Mouse (Mus musculus) midbrain, embryonic 15.5 days (tissue): ENCODE measurements around the gene Prdx5. TPM values are rescaled to one million over a fixed set of nuclear protein-coding genes. Genes with fewer than 3 reads are reported as not detected.
A peak's percentile ranks its signal among the peaks of the same experiment; 100 is the strongest.

Experiments used
- ATAC-seq: fragments of 200-750 bp; cut with Nextera tagmentation; replicated peaks from 2 replicates; pipeline ENCODE4 v1.8.0; 2017; ENCODE audit warnings: moderate TSS enrichment
- H3K27ac ChIP-seq: fragments of 300-500 bp; sonication (generic); 2 replicates; pipeline ENCODE4 v1.5.1; 2015; ENCODE audit warnings: mild to moderate bottlenecking, inconsistent platforms
- H3K27me3 ChIP-seq: fragments of 300-500 bp; sonication (generic); replicated peaks from 2 replicates; pipeline ENCODE4 v1.6.1; 2015; ENCODE audit warnings: inconsistent platforms
- H3K36me3 ChIP-seq: fragments of 300-500 bp; sonication (generic); replicated peaks from 2 replicates; pipeline ENCODE4 v1.6.1; 2015; ENCODE audit warnings: inconsistent platforms
- H3K4me1 ChIP-seq: fragments of 300-500 bp; sonication (generic); 2 replicates; pipeline ENCODE4 v1.6.1; 2015; ENCODE audit warnings: inconsistent platforms
- H3K4me2 ChIP-seq: fragments of 300-500 bp; sonication (generic); 2 replicates; pipeline ENCODE4 v1.6.1; 2015; ENCODE audit warnings: inconsistent platforms, mild to moderate bottlenecking, moderate library complexity
- H3K4me3 ChIP-seq: fragments of 300-500 bp; sonication (generic); 2 replicates; pipeline ENCODE4 v1.5.1; 2015; ENCODE audit warnings: mild to moderate bottlenecking, inconsistent platforms
- H3K9ac ChIP-seq: fragments of 300-500 bp; sonication (generic); 2 replicates; pipeline ENCODE4 v1.6.1; 2015; ENCODE audit warnings: mild to moderate bottlenecking, inconsistent platforms
- H3K9me3 ChIP-seq: fragments of 300-500 bp; sonication (generic); 2 replicates; pipeline ENCODE4 v1.6.1; 2016; ENCODE audit warnings: inconsistent platforms
- WGBS: fragments of 180-500 bp; shearing (Covaris S2); methylation state at CpG from one replicate; pipeline ENCODE4 v1.1.7; 2015; ENCODE audit warnings: mixed read lengths; 5-methylcytosine and 5-hydroxymethylcytosine counted together
- polyA plus RNA-seq: library from polyadenylated mRNA; unstranded; fragments of >200 nt; fragmentation: Nextera tagmentation; extraction: Ambion mirVana; gene quantifications from 2 replicates; pipeline ENCODE4 v1.2.1, GENCODE M21; 2015

Gene Prdx5
- polyA plus RNA-seq, 1 experiment from 2014 or later, result 325 TPM

DNA sequence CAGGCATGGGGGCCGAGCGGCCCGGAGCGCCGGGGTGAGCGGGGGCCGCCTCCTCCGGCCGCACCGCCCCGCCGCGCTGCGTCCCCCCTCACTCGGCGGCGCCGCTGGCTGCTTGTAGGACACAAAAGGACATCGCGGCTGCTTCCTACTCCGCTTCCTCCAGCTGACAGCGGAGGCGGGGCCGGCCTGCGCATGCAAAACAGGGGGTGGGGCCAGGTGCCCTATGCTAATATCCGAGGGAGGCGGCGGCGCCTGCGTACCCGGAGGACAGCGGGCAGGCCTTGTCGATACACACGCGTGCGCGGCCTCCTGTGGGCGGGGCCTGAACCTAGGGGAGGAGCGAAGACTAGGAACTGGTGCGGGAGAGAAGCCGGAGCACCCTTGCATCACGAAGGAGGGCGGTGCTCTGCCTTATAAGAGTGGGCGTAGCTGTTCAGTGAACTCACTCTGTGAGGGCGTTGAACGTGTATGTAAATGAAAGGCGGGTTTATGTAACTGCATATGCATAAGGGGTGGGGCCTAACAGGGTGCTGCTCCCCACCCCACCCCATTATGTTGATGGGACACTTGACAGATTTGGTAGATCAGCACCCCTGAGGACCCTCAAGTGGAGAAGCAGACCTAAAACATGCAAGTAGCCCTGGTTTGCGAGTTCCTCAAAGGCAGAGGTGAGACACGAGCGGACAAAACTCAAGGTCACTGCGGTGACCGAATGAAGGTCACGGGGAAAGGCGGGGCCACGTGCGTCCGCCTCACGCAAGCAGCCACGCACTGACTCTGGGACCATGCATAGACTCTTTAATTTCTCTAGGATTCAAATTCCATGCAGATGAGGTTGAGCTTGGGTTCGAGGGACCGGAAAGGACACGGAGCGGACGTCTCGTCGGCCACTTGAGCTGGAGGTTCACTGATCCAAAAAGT lies 12.0 kb upstream of the Prdx5 start, which contains the start of gene Esrra:
Esrra (minus strand) TSS at position 167 of the 921 bp plus-strand sequence.
- Histone ChIP-seq H3K36me3 (no peaks in the 10 kb centered on the region), H3K27ac (peak within 1 kb of the TSS; percentile 83), H3K9ac (peak within 1 kb of the TSS; percentile 94), H3K4me2 (peak within 1 kb of the TSS; percentile 96), H3K4me1 (peaks cover 35% of the 10 kb centered on the region), H3K27me3 (peaks cover 42% of the 10 kb centered on the region), H3K9me3 (no peaks in the 10 kb centered on the region), H3K4me3 (peak within 1 kb of the TSS; percentile 83)
- under 1% methylated on average over 66 of the region's 66 CpGs for WGBS
- peak; percentile 95 for ATAC-seq

DNA sequence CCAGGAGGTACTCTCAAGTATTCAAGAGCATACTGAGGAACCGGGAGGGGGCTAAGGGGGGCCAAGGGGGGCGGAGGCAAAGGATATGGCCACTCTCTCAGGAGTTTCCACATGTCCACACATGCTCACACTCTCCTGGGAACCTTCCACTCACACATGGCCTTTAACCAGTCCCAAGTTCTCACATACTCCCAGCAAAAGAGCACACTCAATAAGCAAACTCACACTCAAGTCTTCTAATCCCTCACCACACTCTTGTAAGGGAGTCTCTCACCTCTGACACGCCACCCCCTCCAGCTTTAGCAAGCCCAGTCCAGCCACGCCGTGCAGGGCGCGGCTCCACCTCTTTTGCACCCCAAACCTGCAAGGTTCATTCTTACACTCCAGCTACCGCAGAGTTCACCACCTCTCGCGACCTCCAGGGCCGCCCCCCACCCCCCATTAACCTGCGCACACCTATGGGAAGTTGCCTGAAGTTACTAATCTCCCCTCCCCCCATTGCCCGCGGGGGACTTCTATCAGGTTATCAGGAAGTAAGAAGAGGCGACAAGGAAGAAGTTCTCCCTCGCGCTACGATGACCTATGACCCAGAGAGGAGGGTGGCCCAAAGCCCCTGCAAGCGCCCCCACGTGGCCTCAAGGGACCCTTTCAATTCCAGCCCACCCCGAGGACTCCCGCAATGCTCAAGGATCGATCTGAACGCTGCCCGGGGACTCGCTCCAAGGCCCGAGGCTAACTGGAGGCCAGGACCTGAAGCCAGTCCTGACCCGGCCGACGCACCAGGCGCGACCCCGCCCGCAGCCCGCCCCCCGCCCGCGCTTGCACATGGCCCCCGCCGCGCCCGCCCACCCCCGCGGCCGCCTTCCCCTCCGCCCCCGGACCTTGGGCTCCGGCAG lies 11.1 kb upstream of the Prdx5 start:
- H3K27me3 ChIP-seq, result peaks cover 33% of the 10 kb centered on the region
- H3K9ac ChIP-seq, result peak overlapping the region; percentile 94

GRCm38 (mm10) chr19:6919876-6920740 lies 10.2 kb upstream of the Prdx5 start:
- ATAC-seq, result no peak
- Histone ChIP-seq H3K27ac (no peak overlapping the region), H3K36me3 (no peaks in the 10 kb centered on the region), H3K4me3 (peak overlapping the region; percentile 83), H3K4me1 (peaks cover 32% of the 10 kb centered on the region), H3K4me2 (peak overlapping the region; percentile 96), H3K9me3 (no peaks in the 10 kb centered on the region), H3K9ac (no peak overlapping the region; the same call in 1 of the 2 replicates), H3K27me3 (peaks cover 24% of the 10 kb centered on the region)
- 42% methylated on average over 8 of the region's 8 CpGs for WGBS

More for the DNA sequence above, 11.1 kb upstream of the Prdx5 start:
- ATAC-seq, result peak; percentile 31
- H3K27ac ChIP-seq, result peak overlapping the region; percentile 83
- no peaks in the 10 kb centered on the region for H3K36me3 ChIP-seq
- H3K4me1 ChIP-seq, result peaks cover 32% of the 10 kb centered on the region
- H3K4me2 ChIP-seq, result peak overlapping the region; percentile 96
- H3K9me3 ChIP-seq, result no peaks in the 10 kb centered on the region
- H3K4me3 ChIP-seq, result peak overlapping the region; percentile 83
- 1% methylated on average over 48 of the region's 48 CpGs for WGBS

DNA sequence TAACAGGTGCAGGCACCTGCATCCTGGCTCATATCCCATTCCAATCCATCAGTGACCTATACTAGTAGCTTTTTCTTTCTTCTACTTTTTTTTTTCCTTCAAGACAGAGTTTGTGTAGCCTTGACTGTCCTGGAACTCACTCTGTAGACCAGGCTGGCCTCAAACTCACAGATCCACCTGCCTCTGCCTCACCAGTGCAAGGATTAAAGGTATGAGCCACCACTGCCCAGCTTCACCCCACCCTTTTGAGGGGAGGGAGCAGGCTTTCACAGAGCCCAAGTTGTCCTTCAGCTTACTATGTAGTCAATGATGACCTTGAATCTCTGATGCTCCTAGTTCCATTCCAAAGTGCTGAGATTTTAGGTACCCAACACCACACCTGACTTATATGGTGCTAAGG lies 9.5 kb upstream of the Prdx5 start:
- H3K4me2 ChIP-seq, result peak overlapping the region; percentile 96; the same call in 1 of the 2 replicates
- H3K27ac ChIP-seq, result no peak overlapping the region
- ATAC-seq, result no peak
- H3K9ac ChIP-seq, result no peak overlapping the region
- no peak overlapping the region for H3K4me3 ChIP-seq
- no peaks in the 10 kb centered on the region for H3K36me3 ChIP-seq
- H3K27me3 ChIP-seq, result peaks cover 17% of the 10 kb centered on the region
- peaks cover 27% of the 10 kb centered on the region for H3K4me1 ChIP-seq
- H3K9me3 ChIP-seq, result no peaks in the 10 kb centered on the region

GRCm38 (mm10) chr19:6918321-6918720 lies 8.4 kb upstream of the Prdx5 start:
- no peak overlapping the region for H3K4me3 ChIP-seq
- WGBS, result 92% methylated on average over 4 of the region's 4 CpGs
- ATAC-seq, result no peak

GRCm38 (mm10) chr19:6916496-6916895 lies 6.6 kb upstream of the Prdx5 start:
- Histone ChIP-seq H3K9ac (no peak overlapping the region), H3K27me3 (no peaks in the 10 kb centered on the region), H3K27ac (no peak overlapping the region), H3K36me3 (peaks cover 14% of the 10 kb centered on the region), H3K4me3 (no peak overlapping the region), H3K9me3 (no peaks in the 10 kb centered on the region), H3K4me2 (no peak overlapping the region), H3K4me1 (peaks cover 25% of the 10 kb centered on the region)
- WGBS, result 85% methylated on average over 4 of the region's 4 CpGs
- no peak for ATAC-seq

More at GRCm38 (mm10) chr19:6918321-6918720, 8.4 kb upstream of the Prdx5 start:
- H3K9ac ChIP-seq, result no peak overlapping the region
- H3K36me3 ChIP-seq, result no peaks in the 10 kb centered on the region
- no peak overlapping the region for H3K27ac ChIP-seq
- H3K9me3 ChIP-seq, result no peaks in the 10 kb centered on the region
- peaks cover 8% of the 10 kb centered on the region for H3K27me3 ChIP-seq
- no peak overlapping the region for H3K4me2 ChIP-seq
- peaks cover 27% of the 10 kb centered on the region for H3K4me1 ChIP-seq

DNA sequence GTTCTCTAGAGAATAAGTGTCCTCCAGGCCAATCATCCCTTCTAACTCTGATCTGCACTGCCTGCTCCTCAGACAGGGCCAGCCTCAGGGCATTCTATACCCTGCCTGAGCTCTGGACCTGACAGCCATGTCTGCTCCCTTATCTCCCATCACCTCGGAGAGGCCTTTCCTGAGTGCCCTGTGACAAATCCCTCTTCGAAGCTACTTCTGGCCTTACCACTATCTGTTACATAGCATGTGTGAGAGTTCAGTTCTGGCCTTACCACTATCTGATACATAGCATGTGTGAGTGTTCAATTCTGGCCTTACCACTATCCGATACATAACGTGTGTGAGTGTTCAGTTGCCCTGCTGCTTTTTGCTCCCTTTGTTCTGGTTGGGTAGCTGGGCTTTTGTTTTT lies 5.4 kb upstream of the Prdx5 start:
- H3K9me3 ChIP-seq, result no peaks in the 10 kb centered on the region
- 90% methylated on average over 4 of the region's 4 CpGs for WGBS

DNA sequence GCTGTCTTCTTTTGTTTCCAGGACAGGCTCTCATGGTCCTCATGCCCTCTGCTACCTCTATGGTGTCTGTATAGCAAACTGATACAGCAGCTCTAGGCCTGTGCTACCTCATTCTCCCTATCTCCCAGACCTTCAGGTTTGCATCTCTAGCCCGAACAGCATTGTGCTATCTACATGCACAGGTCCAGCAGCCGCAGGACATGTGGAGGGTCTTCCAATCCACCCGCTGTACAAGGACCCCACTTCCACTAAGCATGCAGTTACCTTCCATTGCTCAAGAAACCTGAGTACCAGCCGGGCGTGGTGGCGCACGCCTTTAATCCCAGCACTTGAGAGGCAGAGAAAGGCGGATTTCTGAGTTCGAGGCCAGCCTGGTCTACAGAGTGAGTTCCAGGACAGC lies 4.6 kb upstream of the Prdx5 start:
- Histone ChIP-seq H3K36me3 (peaks cover 18% of the 10 kb centered on the region), H3K4me1 (peaks cover 20% of the 10 kb centered on the region), H3K4me2 (no peak overlapping the region), H3K4me3 (no peak overlapping the region), H3K9ac (no peak overlapping the region), H3K27ac (no peak overlapping the region), H3K9me3 (no peaks in the 10 kb centered on the region), H3K27me3 (no peaks in the 10 kb centered on the region)
- no peak for ATAC-seq
- 94% methylated on average over 9 of the region's 9 CpGs for WGBS

More for the DNA sequence above, 5.4 kb upstream of the Prdx5 start:
- H3K9ac ChIP-seq, result no peak overlapping the region
- H3K27ac ChIP-seq, result no peak overlapping the region
- H3K4me2 ChIP-seq, result no peak overlapping the region
- H3K4me3 ChIP-seq, result no peak overlapping the region
- H3K36me3 ChIP-seq, result peaks cover 18% of the 10 kb centered on the region
- ATAC-seq, result no peak
- H3K4me1 ChIP-seq, result peaks cover 28% of the 10 kb centered on the region
- no peaks in the 10 kb centered on the region for H3K27me3 ChIP-seq

- Histone ChIP-seq H3K27me3 (no peaks in the 10 kb centered on the region), H3K27ac (no peak overlapping the region), H3K4me1 (peaks cover 16% of the 10 kb centered on the region), H3K4me2 (no peak overlapping the region), H3K36me3 (peaks cover 18% of the 10 kb centered on the region), H3K9ac (no peak overlapping the region), H3K4me3 (no peak overlapping the region), H3K9me3 (no peaks in the 10 kb centered on the region)
- WGBS, result 92% methylated on average over 11 of the region's 11 CpGs
- ATAC-seq, result no peak
Measured at GRCm38 (mm10) chr19:6913991-6914390, 4.1 kb upstream of the Prdx5 start.

DNA sequence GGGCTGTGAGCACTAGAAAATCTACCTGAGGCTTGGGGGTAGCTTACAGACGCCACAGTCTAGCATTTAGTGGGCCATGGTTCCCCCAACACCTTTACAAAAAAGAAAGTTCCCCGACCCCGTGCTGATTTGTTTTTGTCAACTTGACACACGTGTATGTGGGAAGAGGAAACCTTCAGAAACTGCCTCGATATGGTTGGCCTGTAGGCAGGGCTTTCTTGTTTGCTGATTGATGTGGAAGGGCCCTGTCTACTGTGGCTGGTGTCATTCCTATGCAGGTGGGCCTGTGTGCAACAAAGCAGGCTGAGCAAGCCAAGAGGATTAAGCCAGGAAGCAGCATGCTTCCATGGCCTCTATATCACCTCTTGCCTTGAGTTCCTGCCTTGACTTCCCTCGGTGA lies 3.1 kb upstream of the Prdx5 start:
- H3K4me1 ChIP-seq, result peaks cover 26% of the 10 kb centered on the region
- no peak overlapping the region for H3K27ac ChIP-seq
- no peaks in the 10 kb centered on the region for H3K9me3 ChIP-seq
- 90% methylated on average over 6 of the region's 6 CpGs for WGBS
- H3K36me3 ChIP-seq, result peaks cover 18% of the 10 kb centered on the region
- no peak overlapping the region for H3K4me3 ChIP-seq
- no peak overlapping the region for H3K9ac ChIP-seq
- no peak for ATAC-seq
- no peak overlapping the region for H3K4me2 ChIP-seq
- H3K27me3 ChIP-seq, result no peaks in the 10 kb centered on the region

- no peak for ATAC-seq
- no peak overlapping the region for H3K9ac ChIP-seq
- no peaks in the 10 kb centered on the region for H3K9me3 ChIP-seq
- no peak overlapping the region for H3K4me3 ChIP-seq
- H3K27me3 ChIP-seq, result no peaks in the 10 kb centered on the region
- WGBS, result 91% methylated on average over 15 of the region's 15 CpGs
- no peak overlapping the region for H3K27ac ChIP-seq
- H3K4me2 ChIP-seq, result no peak overlapping the region
- H3K4me1 ChIP-seq, result peaks cover 32% of the 10 kb centered on the region
- peaks cover 18% of the 10 kb centered on the region for H3K36me3 ChIP-seq
Measured at GRCm38 (mm10) chr19:6912205-6912970, 2.5 kb upstream of the Prdx5 start.
